Mouse (Mus musculus): ENCODE measurements around the gene Yaf2. TPM values are rescaled to one million over a fixed set of nuclear protein-coding genes. Genes with fewer than 3 reads are reported as not detected.

Yaf2 gene
- polyA plus RNA-seq, 2 experiments: 14.3 to 23.1 TPM

DNA sequence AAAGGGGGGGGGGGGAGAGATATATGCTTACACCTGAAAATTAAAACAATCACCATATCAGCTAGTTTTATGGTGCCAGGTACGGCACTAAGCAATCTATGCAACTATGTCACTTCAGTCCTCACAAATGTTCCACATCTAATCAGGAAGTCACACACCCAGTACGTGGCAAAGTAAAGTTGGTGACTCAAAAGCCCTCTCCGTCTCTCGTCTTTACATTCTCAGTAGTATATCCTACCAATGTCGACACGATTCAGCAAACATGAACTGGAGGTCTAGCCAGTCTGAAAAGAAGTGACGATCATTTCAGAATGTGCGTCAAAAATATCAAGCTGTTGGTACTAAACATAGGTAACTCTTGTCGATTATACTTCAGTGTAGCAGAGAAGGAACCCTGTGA is 63.8 kb downstream of the Yaf2 start:
- TF ChIP-seq EP300 (IDR thresholded peaks at IDR 0.05; ENCODE audit: low read depth) (no peak), CTCF (IDR thresholded peaks at IDR 0.05; ENCODE audit: low read depth) (no peak)
- H3K27ac ChIP-seq: no peak overlapping the region
- H3K4me3 ChIP-seq (ENCODE audit: insufficient read depth in 1 of 2, low read depth in 2 of 2, low read length in 2 of 2): peak overlapping the region in 1 of 2 experiments; percentile 90; a peak in 2 of 4 replicates
- H3K9me3 ChIP-seq (ENCODE audit: control insufficient read depth, low read length): no peaks in the 10 kb centered on the region
- no peaks in the 10 kb centered on the region for H3K27me3 ChIP-seq (ENCODE audit: control insufficient read depth, insufficient read depth, low read length)
- peaks cover 17 to 24% of the 10 kb centered on the region in 2 experiments for H3K4me1 ChIP-seq (replicated peaks; ENCODE audit: control insufficient read depth in 2 of 2, insufficient read depth in 2 of 2, low read length in 1 of 2)
- H3K36me3 ChIP-seq (replicated peaks; ENCODE audit: control insufficient read depth, insufficient read depth, low read depth): no peaks in the 10 kb centered on the region
- H3K4me2 ChIP-seq (ENCODE audit: low read depth): peak overlapping the region; percentile 87
- WGBS (ENCODE audit: insufficient replicate concordance): 42% methylated on average over 9 of the region's 9 CpGs
- ATAC-seq (ENCODE audit: insufficient read depth) (no peak), DNase-seq (ENCODE audit: low read depth in 3 of 3, low spot score in 3 of 3) (no peak)
- H3K9ac ChIP-seq (replicated peaks): peak overlapping the region; percentile 6; the same call in 1 of the 2 replicates

DNA sequence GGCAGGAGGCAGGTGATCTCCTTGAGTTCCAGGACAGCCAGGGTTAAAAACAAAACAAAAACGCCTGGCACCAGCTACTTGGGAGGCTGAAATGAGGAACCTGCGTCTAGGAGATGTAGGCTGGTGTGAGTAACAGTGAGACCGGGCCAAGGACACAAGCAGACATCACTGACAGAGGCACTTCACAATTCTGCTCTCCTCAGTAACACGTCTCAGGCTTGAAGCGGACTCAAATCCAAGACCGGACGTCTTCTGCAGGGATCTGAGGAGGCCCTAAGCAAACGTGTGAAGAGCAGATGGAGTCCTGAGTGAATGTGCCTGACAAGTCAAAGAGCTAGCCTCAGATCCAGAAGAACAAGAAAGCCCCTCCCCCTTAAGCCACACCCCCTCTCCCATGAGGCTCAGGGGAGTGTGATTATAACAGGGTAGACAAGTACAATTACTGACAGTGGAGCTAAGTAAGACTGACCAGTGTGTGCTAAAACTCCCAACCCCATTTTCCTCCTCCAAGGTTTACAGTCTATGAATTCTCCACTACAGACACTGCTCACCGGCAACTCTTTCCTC is 66.4 kb downstream of the Yaf2 start:
- Histone ChIP-seq H3K36me3 (replicated peaks; ENCODE audit: control insufficient read depth, insufficient read depth, low read depth) (no peaks in the 10 kb centered on the region), H3K4me2 (ENCODE audit: low read depth) (no peak overlapping the region), H3K27me3 (ENCODE audit: control insufficient read depth, insufficient read depth, low read length) (no peaks in the 10 kb centered on the region), H3K9ac (replicated peaks) (no peak overlapping the region), H3K27ac (no peak overlapping the region), H3K4me3 (ENCODE audit: insufficient read depth in 1 of 2, low read depth in 2 of 2, low read length in 2 of 2) (no peak overlapping the region), H3K4me1 (replicated peaks; ENCODE audit: control insufficient read depth in 2 of 2, insufficient read depth in 2 of 2, low read length in 1 of 2) (peaks cover 10 to 18% of the 10 kb centered on the region in 2 experiments), H3K9me3 (ENCODE audit: control insufficient read depth, low read length) (no peaks in the 10 kb centered on the region)
- 56% methylated on average over 9 of the region's 9 CpGs for WGBS (ENCODE audit: insufficient replicate concordance)
- no peak for DNase-seq (ENCODE audit: low read depth in 3 of 3, low spot score in 3 of 3)
- TF ChIP-seq CTCF (IDR thresholded peaks at IDR 0.05; ENCODE audit: low read depth) (no peak), EP300 (IDR thresholded peaks at IDR 0.05; ENCODE audit: low read depth) (no peak)
- ATAC-seq (ENCODE audit: insufficient read depth): no peak

DNA sequence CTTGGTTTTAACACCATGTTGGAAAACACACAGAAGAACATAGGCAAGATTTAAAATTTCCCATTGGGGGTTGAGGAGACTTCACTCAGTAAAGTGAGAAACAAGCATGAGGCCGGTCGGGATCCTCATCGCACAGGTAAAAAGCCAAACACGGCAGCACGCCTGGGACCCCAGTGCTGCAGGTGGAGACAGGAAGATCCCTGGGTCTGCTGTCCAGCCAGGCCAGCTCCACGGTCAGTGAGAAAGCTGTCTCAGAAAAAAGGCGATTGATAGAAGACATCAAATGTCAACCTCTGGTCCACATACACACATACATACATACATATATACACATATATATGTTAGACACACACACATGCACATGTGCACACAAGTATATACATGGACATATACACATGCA is 67.2 kb downstream of the Yaf2 start:
- ATAC-seq (ENCODE audit: insufficient read depth) (no peak), DNase-seq (ENCODE audit: low read depth in 3 of 3, low spot score in 3 of 3) (no peak)
- H3K9ac ChIP-seq (replicated peaks): no peak overlapping the region
- H3K4me3 ChIP-seq (ENCODE audit: insufficient read depth in 1 of 2, low read depth in 2 of 2, low read length in 2 of 2): no peak overlapping the region
- H3K27me3 ChIP-seq (ENCODE audit: control insufficient read depth, insufficient read depth, low read length): no peaks in the 10 kb centered on the region
- H3K27ac ChIP-seq: no peak overlapping the region
- TF ChIP-seq EP300 (IDR thresholded peaks at IDR 0.05; ENCODE audit: low read depth) (no peak), CTCF (IDR thresholded peaks at IDR 0.05; ENCODE audit: low read depth) (no peak)
- WGBS (ENCODE audit: insufficient replicate concordance): 84% methylated on average over 7 of the region's 7 CpGs
- no peaks in the 10 kb centered on the region; the same call in 1 of the 2 replicates for H3K36me3 ChIP-seq (replicated peaks; ENCODE audit: control insufficient read depth, insufficient read depth, low read depth)
- H3K4me2 ChIP-seq (ENCODE audit: low read depth): no peak overlapping the region
- peaks cover 10 to 18% of the 10 kb centered on the region in 2 experiments for H3K4me1 ChIP-seq (replicated peaks; ENCODE audit: control insufficient read depth in 2 of 2, insufficient read depth in 2 of 2, low read length in 1 of 2)
- H3K9me3 ChIP-seq (ENCODE audit: control insufficient read depth, low read length): no peaks in the 10 kb centered on the region

DNA sequence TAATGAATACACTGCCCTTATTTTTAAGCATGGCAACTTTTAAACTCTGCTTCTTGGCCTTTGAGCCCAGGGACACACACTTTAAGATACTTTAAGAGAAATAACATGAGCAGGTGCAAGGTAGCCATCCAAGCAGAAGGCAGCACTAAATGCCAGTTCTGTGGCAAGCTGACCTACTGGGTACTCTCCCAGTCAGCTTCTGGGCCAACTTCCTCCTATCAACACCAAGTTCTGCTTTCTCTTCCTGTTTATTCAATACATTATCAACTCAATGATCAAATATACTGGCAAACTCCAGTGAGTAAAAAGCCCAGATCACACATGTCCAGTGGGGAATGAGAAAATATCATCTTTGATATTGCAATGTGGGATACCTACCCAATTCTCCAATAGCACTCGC is 68.7 kb downstream of the Yaf2 start:
- no peak for TF ChIP-seq CTCF (IDR thresholded peaks at IDR 0.05; ENCODE audit: low read depth)
- TF ChIP-seq EP300 (IDR thresholded peaks at IDR 0.05; ENCODE audit: low read depth): no peak
- DNase-seq (ENCODE audit: low read depth in 3 of 3, low spot score in 3 of 3) (no peak), ATAC-seq (ENCODE audit: insufficient read depth) (no peak)
- H3K9me3 ChIP-seq (ENCODE audit: control insufficient read depth, low read length): no peaks in the 10 kb centered on the region
- H3K27me3 ChIP-seq (ENCODE audit: control insufficient read depth, insufficient read depth, low read length): no peaks in the 10 kb centered on the region
- 88% methylated on average over 1 of the region's 1 CpGs for WGBS (ENCODE audit: insufficient replicate concordance)
- H3K36me3 ChIP-seq (replicated peaks; ENCODE audit: control insufficient read depth, insufficient read depth, low read depth): no peaks in the 10 kb centered on the region; the same call in 1 of the 2 replicates
- H3K4me3 ChIP-seq (ENCODE audit: insufficient read depth in 1 of 2, low read depth in 2 of 2, low read length in 2 of 2): no peak overlapping the region
- H3K9ac ChIP-seq (replicated peaks): no peak overlapping the region
- H3K4me1 ChIP-seq (replicated peaks; ENCODE audit: control insufficient read depth in 2 of 2, insufficient read depth in 2 of 2, low read length in 1 of 2): peaks cover 0 to 9% of the 10 kb centered on the region in 2 experiments; a peak in 3 of 4 replicates
- H3K27ac ChIP-seq: no peak overlapping the region
- H3K4me2 ChIP-seq (ENCODE audit: low read depth): no peak overlapping the region

DNA sequence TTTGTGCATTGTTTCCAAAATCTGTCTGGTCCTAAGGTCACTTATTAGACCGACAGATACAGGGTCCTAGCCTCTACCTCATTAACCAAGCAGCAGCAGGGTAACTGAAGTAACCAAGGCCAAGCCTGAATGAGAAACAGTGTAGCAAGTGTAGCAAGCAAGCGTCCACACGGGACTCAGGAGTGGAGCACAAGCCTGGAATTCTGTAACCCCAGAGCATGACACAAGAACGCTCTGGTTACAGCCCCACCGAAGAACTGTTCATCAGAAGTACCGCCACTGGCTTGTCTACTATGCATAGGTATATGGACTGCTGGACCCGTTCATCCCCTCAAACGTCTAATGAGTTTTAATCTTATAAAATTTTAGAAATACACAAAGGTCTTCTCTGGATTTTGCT is 69.3 kb downstream of the Yaf2 start:
- ATAC-seq (ENCODE audit: insufficient read depth) (no peak), DNase-seq (ENCODE audit: low read depth in 3 of 3, low spot score in 3 of 3) (no peak)
- TF ChIP-seq CTCF (IDR thresholded peaks at IDR 0.05; ENCODE audit: low read depth) (no peak), EP300 (IDR thresholded peaks at IDR 0.05; ENCODE audit: low read depth) (no peak)

More for the DNA sequence above, 69.3 kb downstream of the Yaf2 start:
- no peaks in the 10 kb centered on the region for H3K9me3 ChIP-seq (ENCODE audit: control insufficient read depth, low read length)
- no peaks in the 10 kb centered on the region for H3K27me3 ChIP-seq (ENCODE audit: control insufficient read depth, insufficient read depth, low read length)
- no peak overlapping the region for H3K9ac ChIP-seq (replicated peaks)
- H3K36me3 ChIP-seq (replicated peaks; ENCODE audit: control insufficient read depth, insufficient read depth, low read depth): no peaks in the 10 kb centered on the region; the same call in 1 of the 2 replicates
- H3K27ac ChIP-seq: no peak overlapping the region
- WGBS (ENCODE audit: insufficient replicate concordance): 78% methylated on average over 8 of the region's 8 CpGs
- H3K4me1 ChIP-seq (replicated peaks; ENCODE audit: control insufficient read depth in 2 of 2, insufficient read depth in 2 of 2, low read length in 1 of 2): peaks cover 0 to 7% of the 10 kb centered on the region in 2 experiments; a peak in 2 of 4 replicates
- no peak overlapping the region for H3K4me2 ChIP-seq (ENCODE audit: low read depth)
- no peak overlapping the region for H3K4me3 ChIP-seq (ENCODE audit: insufficient read depth in 1 of 2, low read depth in 2 of 2, low read length in 2 of 2)

Data from liver, embryonic 14.5 days (tissue).